Mouse (Mus musculus) left cerebral cortex, adult 11 months (tissue): Measurements from ENCODE around the gene Serinc2.

Experiments
- DNase-seq: peaks from one replicate; pipeline ENCODE4 v3.0.0; 2022; ENCODE audit warnings: low spot score

Gene Serinc2

GRCm38 (mm10) chr4:130279105-130279504 is at the start of gene Serinc2:
TSS of gene Serinc2 (minus strand) at chr4:130279205.
- no peak for DNase-seq

- no peak for DNase-seq
Measured at GRCm38 (mm10) chr4:130327366-130327765, 48.4 kb upstream of the Serinc2 start.

GRCm38 (mm10) chr4:130325446-130325845 is 46.4 kb upstream of the Serinc2 start:
- DNase-seq, result no peak

- DNase-seq, result no peak
Measured at GRCm38 (mm10) chr4:130323607-130324006, 44.6 kb upstream of the Serinc2 start.

- DNase-seq, result no peak
Measured at GRCm38 (mm10) chr4:130323165-130323564, 44.2 kb upstream of the Serinc2 start.

- no peak for DNase-seq
Measured at GRCm38 (mm10) chr4:130322567-130322966, 43.6 kb upstream of the Serinc2 start.

GRCm38 (mm10) chr4:130321640-130322039 is 42.6 kb upstream of the Serinc2 start:
- DNase-seq, result no peak

GRCm38 (mm10) chr4:130319564-130319963 is 40.6 kb upstream of the Serinc2 start:
- DNase-seq, result no peak

- no peak for DNase-seq
Measured at GRCm38 (mm10) chr4:130318122-130318521, 39.1 kb upstream of the Serinc2 start.

GRCm38 (mm10) chr4:130316691-130317090 is 37.7 kb upstream of the Serinc2 start:
- no peak for DNase-seq

- DNase-seq, result no peak
Measured at GRCm38 (mm10) chr4:130315771-130316527, 36.9 kb upstream of the Serinc2 start.

- no peak for DNase-seq
Measured at GRCm38 (mm10) chr4:130313552-130313951, 34.5 kb upstream of the Serinc2 start.

- DNase-seq, result no peak
Measured at GRCm38 (mm10) chr4:130312526-130312925, 33.5 kb upstream of the Serinc2 start.

GRCm38 (mm10) chr4:130309254-130309653 is 30.2 kb upstream of the Serinc2 start:
- no peak for DNase-seq

- DNase-seq, result peak; percentile 73
Measured at GRCm38 (mm10) chr4:130308231-130309081, 29.5 kb upstream of the Serinc2 start, which contains the start of the genes Fabp3 and Gm10570. TSS of gene Fabp3 (plus strand) at chr4:130308595. TSS of gene Gm10570 (minus strand) at chr4:130308674.

GRCm38 (mm10) chr4:130307851-130308230 is 28.8 kb upstream of the Serinc2 start:
- DNase-seq, result no peak

GRCm38 (mm10) chr4:130306796-130307630 is 28.0 kb upstream of the Serinc2 start:
- no peak for DNase-seq

GRCm38 (mm10) chr4:130304746-130305145 is 25.7 kb upstream of the Serinc2 start:
- DNase-seq, result no peak

GRCm38 (mm10) chr4:130302285-130302870 is 23.4 kb upstream of the Serinc2 start:
- DNase-seq, result no peak

GRCm38 (mm10) chr4:130299629-130300018 is 20.6 kb upstream of the Serinc2 start:
- DNase-seq, result no peak

GRCm38 (mm10) chr4:130298877-130299628 is 20.0 kb upstream of the Serinc2 start:
- no peak for DNase-seq
